Mouse (Mus musculus) gastrocnemius, postnatal 36 days (tissue): ENCODE data around the gene Mast4. TPM values are rescaled to one million over a fixed set of nuclear protein-coding genes. Genes with fewer than 3 reads are reported as not detected.

ENCODE experiments used
- DNase-seq, 2 experiments: peaks; one replicate each; pipeline ENCODE4 v3.0.0; 2022
- intact Hi-C: fragments of 180-260 bp; cut with DNase I; formaldehyde crosslinking; loops from one replicate; pipeline ENCODE4 v1.15.1; 2025
- total RNA-seq, 2 experiments: library from RNA; stranded (reverse); gene quantifications; 2 replicates each; pipeline ENCODE4 v1.2.3; 2021

The Mast4 gene
- total RNA-seq, 2 experiments from 2014 or later, result 30.8 to 33.7 TPM

DNA sequence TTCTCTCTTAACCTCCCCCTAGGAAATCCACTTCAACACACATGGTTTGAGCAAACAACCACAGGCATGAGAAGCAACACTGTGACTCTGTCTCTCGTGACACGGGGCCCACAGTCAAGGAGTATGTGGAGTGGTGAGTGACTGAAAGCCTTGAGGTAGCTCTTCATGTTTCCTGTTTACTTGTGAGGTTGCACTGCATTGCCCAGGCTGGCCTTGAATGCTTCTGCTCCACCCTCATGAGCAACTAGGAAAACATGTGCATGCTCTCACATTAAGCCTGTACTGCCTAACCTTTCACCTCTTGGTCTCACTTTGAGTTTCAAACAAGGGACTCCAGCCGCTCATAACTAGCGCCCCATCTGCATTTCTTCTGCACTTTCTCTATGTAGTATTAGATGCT, 260.8 kb downstream of the Mast4 start:
- intact Hi-C loops, result no loop called here
- DNase-seq, result no peak

- intact Hi-C loops, result no loop called here
- DNase-seq, result no peak
These were observed 262.5 kb downstream of the Mast4 start for GRCm38 (mm10) chr13:103071783-103072182.

DNA sequence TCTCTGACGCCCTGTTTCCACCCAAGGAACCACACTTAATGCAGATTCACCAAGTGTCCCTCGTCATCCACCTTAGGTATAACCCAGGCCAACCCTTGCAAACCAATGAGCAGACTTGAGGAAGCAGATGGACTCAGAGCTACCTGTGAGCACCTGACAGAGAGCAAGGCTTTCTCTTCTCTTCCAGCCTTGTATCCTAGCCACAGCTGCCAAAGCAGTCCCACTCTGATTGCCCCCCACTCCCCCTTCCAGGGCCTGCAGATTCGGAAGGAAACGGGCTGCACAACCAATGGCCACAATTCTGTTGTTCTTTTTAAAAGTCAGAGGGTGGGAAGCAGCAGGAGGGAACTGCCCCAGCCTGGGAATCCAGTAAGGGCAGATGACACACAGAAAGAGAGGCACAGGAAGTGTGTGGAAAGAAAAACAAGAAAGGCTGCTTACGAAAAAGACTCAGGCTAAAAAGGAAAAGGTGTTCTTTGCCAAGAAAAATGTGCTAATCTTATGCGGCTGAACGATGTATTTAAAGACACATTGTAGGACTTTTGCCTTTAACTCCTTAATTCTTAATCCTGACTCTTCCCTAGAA, 266.6 kb downstream of the Mast4 start:
- intact Hi-C loops, result no loop called here
- no peak for DNase-seq

GRCm38 (mm10) chr13:103065437-103065836, 268.9 kb downstream of the Mast4 start:
- no peak for DNase-seq
- intact Hi-C loops, result no loop called here

- intact Hi-C loops, result no loop called here
- DNase-seq, result no peak
These were observed 272.6 kb downstream of the Mast4 start for GRCm38 (mm10) chr13:103061680-103062079.

GRCm38 (mm10) chr13:103059995-103060652, 274.2 kb downstream of the Mast4 start:
- intact Hi-C loops, result no loop called here
- no peak for DNase-seq

GRCm38 (mm10) chr13:103056451-103056850, 277.8 kb downstream of the Mast4 start:
- intact Hi-C loops, result no loop called here
- DNase-seq, result no peak

- no peak for DNase-seq
- intact Hi-C loops, result no loop called here
These were observed 281.6 kb downstream of the Mast4 start for GRCm38 (mm10) chr13:103052661-103053060.

- DNase-seq, result no peak
- intact Hi-C loops, result no loop called here
These were observed 285.3 kb downstream of the Mast4 start for GRCm38 (mm10) chr13:103048954-103049353.

- intact Hi-C loops, result no loop called here
- no peak for DNase-seq
These were observed 290.6 kb downstream of the Mast4 start for GRCm38 (mm10) chr13:103043692-103044091.

- intact Hi-C loops, result no loop called here
These were observed 291.3 kb downstream of the Mast4 start for GRCm38 (mm10) chr13:103043011-103043410.

GRCm38 (mm10) chr13:103037466-103037865, 296.8 kb downstream of the Mast4 start:
- intact Hi-C loops, result no loop called here

More at GRCm38 (mm10) chr13:103043011-103043410, 291.3 kb downstream of the Mast4 start:
- no peak for DNase-seq

GRCm38 (mm10) chr13:103029377-103029776, 304.9 kb downstream of the Mast4 start:
- no peak for DNase-seq
- intact Hi-C loops, result no loop called here

More at GRCm38 (mm10) chr13:103037466-103037865, 296.8 kb downstream of the Mast4 start:
- no peak for DNase-seq

DNA sequence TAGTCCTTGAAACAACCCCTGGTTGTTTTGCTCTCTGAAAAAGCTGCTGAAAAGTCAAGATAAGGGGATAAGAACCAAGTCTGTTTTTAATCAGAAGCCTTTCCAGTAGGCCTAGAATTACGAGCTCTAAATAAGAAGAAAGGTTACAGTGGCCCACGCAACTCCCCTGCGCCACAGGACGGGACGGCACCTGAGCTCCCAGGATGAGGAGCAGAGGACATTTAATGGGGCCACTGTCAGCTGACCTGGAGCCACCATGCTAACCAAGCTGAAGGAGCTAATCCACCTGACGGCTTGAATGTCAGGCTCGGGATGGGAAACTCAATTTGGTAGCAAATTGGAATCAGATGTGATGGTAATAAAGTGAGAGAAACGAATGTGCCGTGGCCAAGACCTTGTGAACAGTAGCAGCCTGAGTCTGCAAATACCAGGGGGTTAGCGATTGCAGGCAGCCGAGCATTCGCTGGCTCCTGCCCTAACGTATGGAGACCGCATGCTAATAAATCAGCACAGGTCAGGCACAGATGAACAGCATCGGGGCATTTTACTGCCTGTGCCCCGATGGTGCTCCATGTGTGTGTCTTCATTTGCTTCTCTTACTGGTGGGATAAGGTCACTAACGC, 306.7 kb downstream of the Mast4 start:
- intact Hi-C loops, result no loop called here
- DNase-seq, result no peak

- intact Hi-C loops, result no loop called here
- no peak for DNase-seq
These were observed 308.8 kb downstream of the Mast4 start for GRCm38 (mm10) chr13:103025461-103025860.

DNA sequence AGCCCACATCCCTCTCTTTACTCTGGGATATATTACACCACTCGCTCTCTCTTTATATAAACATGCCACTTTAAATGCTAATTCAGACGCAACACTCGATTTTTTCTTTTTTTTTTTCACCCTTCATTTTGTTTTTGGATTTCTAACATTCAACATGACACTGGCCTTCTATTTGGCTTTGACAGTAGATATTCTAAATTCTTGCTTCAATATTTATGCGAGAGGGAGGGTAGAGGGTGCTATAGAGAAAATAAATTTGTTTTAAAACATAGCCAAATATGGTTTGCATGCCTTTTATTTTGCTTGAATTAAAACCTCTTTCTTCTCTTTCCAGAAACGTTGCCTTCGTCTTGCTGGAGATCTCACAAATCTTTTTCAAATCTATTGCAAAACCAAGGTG, 315.8 kb downstream of the Mast4 start:
- DNase-seq, result no peak
- intact Hi-C loops, result no loop called here

- intact Hi-C loops, result no loop called here
- DNase-seq, result no peak
These were observed 316.6 kb downstream of the Mast4 start for GRCm38 (mm10) chr13:103017661-103018060.

- DNase-seq, result no peak
- intact Hi-C loops, result no loop called here
These were observed 319.1 kb downstream of the Mast4 start for GRCm38 (mm10) chr13:103015131-103015750.

- intact Hi-C loops, result no loop called here
- DNase-seq, result no peak
These were observed 319.7 kb downstream of the Mast4 start for GRCm38 (mm10) chr13:103014631-103015030.

DNA sequence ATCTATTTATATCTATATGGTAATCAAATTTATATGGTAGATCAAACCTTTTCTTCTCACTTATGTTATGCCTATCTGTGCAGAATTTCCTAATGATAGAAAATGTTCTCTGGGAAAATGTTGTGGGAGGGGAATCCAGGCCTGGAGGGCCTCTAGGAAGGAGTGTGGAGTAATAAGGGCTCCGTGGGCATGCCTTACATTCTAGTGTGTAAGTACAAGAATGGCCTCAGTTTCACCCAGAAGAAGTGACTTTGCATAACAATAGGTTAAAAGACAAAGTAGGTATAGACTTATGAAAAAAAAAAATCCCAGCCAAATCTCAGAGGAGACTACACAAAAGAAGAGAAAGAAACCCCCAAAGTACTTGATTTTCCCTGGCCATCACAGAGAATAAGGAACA, 320.1 kb downstream of the Mast4 start:
- intact Hi-C loops, result no loop called here
- no peak for DNase-seq

GRCm38 (mm10) chr13:103005227-103005626, 329.1 kb downstream of the Mast4 start:
- intact Hi-C loops, result no loop called here
- DNase-seq, result no peak
